Mouse (Mus musculus) hindbrain, embryonic 14.5 days (tissue): ENCODE results near the gene Abcc2. TPM values are rescaled to one million over a fixed set of nuclear protein-coding genes. Genes with fewer than 3 reads are reported as not detected.

Source experiments
- ATAC-seq: fragments of 200-750 bp; cut with Nextera tagmentation; 2 replicates; pipeline ENCODE4 v1.8.0; 2017; ENCODE audit warnings: moderate number of reproducible peaks, mild to moderate bottlenecking, moderate TSS enrichment, moderate library complexity; ENCODE audit not compliant: low FRiP score
- DNase-seq: peaks from one replicate; pipeline ENCODE4 v3.0.0-alpha.2; 2015; ENCODE audit warnings: low spot score
- H3K27ac ChIP-seq: fragments of 300-500 bp; sonication (generic); 2 replicates; pipeline ENCODE4 v1.5.1; 2014; ENCODE audit warnings: mild to moderate bottlenecking, moderate library complexity
- H3K27me3 ChIP-seq: fragments of 300-500 bp; sonication (generic); 2 replicates; pipeline ENCODE4 v1.6.1; 2014; ENCODE audit warnings: mild to moderate bottlenecking, low read length, mixed read lengths; ENCODE audit not compliant: control insufficient read depth, insufficient read depth
- H3K36me3 ChIP-seq: fragments of 300-500 bp; sonication (generic); replicated peaks from 2 replicates; pipeline ENCODE4 v1.6.1; 2014; ENCODE audit not compliant: control insufficient read depth, insufficient read depth
- H3K4me1 ChIP-seq: fragments of 300-500 bp; sonication (generic); replicated peaks from 2 replicates; pipeline ENCODE4 v1.6.1; 2014; ENCODE audit warnings: antibody characterized with exemption, low read length, mixed read lengths; ENCODE audit not compliant: control insufficient read depth, insufficient read depth
- H3K4me2 ChIP-seq: fragments of 300-500 bp; sonication (generic); replicated peaks from 2 replicates; pipeline ENCODE4 v1.6.1; 2014; ENCODE audit warnings: mild to moderate bottlenecking, moderate library complexity
- H3K4me3 ChIP-seq: fragments of 300-500 bp; sonication (generic); replicated peaks from 2 replicates; pipeline ENCODE4 v1.5.1; 2014; ENCODE audit warnings: mild to moderate bottlenecking, low read length
- H3K9ac ChIP-seq: fragments of 300-500 bp; sonication (generic); 2 replicates; pipeline ENCODE4 v1.6.1; 2014
- H3K9me3 ChIP-seq: fragments of 300-500 bp; sonication (generic); 2 replicates; pipeline ENCODE4 v1.6.1; 2016; ENCODE audit warnings: low read length; ENCODE audit not compliant: control insufficient read depth
- WGBS: fragments of 180-500 bp; shearing (Covaris S2); extraction: QIAGEN DNeasy Blood & Tissue Kit; methylation state at CpG from one replicate; pipeline ENCODE4 v1.1.7; 2014; 5-methylcytosine and 5-hydroxymethylcytosine counted together
- polyA plus RNA-seq: library from polyadenylated mRNA; unstranded; fragments of >200 nt; fragmentation: Nextera tagmentation; extraction: Ambion mirVana; gene quantifications from 2 replicates; pipeline ENCODE4 v1.2.1, GENCODE M21; 2014

Abcc2 gene
- polyA plus RNA-seq, 1 experiment from 2014 or later, result 0.07 TPM

- H3K27ac ChIP-seq, result no peak overlapping the region
- H3K36me3 ChIP-seq, result no peaks in the 10 kb centered on the region
- no peak overlapping the region for H3K9ac ChIP-seq
- 0 out of 2 replicates have a peak overlapping the region, but pooled peaks have one; percentile 24 for H3K4me2 ChIP-seq
- WGBS, result 30% methylated on average over 21 of the region's 21 CpGs
- no peaks in the 10 kb centered on the region for H3K9me3 ChIP-seq
- peak; percentile 94 for DNase-seq
- no peaks in the 10 kb centered on the region for H3K27me3 ChIP-seq
- no peak overlapping the region for H3K4me3 ChIP-seq
- no peaks in the 10 kb centered on the region for H3K4me1 ChIP-seq
- peak; percentile 57; the same call in 1 of the 2 replicates for ATAC-seq
Observed at GRCm38 (mm10) chr19:43832425-43833069, 50.6 kb downstream of the Abcc2 start.

DNA sequence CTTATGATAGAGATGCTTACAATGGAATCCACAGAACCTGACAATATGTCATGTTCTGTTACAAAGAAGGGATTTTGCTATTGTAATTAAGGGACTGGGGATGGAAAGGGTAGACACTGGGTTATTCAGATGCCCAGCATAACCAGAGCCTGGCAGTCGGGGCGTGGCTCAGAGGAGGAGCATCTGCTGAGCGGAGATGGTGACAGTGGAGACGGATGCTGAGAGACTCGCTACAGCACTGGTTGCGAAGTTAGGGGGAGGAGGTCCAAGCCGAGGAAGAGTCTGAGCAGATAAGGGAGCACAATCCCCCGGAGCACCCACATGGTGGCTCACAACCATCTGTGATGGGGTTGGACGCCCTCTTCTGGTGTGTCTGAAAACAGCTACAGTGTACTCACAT, 61.2 kb downstream of the Abcc2 start:
- H3K4me3 ChIP-seq, result no peak overlapping the region
- H3K4me2 ChIP-seq, result no peak overlapping the region
- no peak for ATAC-seq
- WGBS, result 83% methylated on average over 9 of the region's 9 CpGs
- H3K9ac ChIP-seq, result no peak overlapping the region
- DNase-seq, result no peak
- no peaks in the 10 kb centered on the region for H3K9me3 ChIP-seq
- no peaks in the 10 kb centered on the region for H3K4me1 ChIP-seq
- H3K36me3 ChIP-seq, result peaks cover 28% of the 10 kb centered on the region
- no peaks in the 10 kb centered on the region for H3K27me3 ChIP-seq
- H3K27ac ChIP-seq, result no peak overlapping the region

DNA sequence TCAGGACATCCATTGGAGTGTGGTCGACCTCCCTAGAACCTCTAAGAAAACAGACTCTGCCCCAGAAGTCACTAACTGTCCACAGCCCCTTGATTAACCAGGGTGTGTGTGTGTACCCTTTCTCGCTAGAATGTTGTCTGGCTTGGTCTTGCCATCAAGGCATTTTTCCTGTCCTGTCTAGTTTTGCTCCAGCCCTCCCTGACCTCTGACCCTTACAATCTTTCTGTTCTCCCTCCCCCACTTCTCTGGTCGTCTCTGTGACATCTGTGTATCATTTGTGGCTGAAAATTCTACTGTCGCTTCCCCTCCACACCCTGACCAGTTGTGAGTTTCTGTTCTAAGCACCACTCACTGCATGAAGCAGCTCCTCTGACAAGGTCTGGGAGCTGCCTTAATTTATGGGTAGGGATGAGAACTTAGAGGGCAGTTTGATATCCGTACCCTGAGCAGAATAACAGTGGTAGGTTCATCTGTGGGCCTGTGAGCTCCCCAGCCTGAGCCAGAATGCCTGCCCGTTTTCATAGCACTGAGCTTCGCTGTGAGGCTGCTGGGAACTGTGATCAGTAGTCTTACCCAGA, 63.4 kb downstream of the Abcc2 start:
- no peak overlapping the region for H3K4me3 ChIP-seq
- whole genome bisulfite sequencing, result 74% methylated on average over 7 of the region's 7 CpGs
- ATAC-seq (no peak), DNase-seq (no peak)
- no peaks in the 10 kb centered on the region for H3K27me3 ChIP-seq
- no peak overlapping the region for H3K9ac ChIP-seq
- no peaks in the 10 kb centered on the region for H3K9me3 ChIP-seq
- no peak overlapping the region for H3K27ac ChIP-seq
- peaks cover 48% of the 10 kb centered on the region for H3K36me3 ChIP-seq
- no peaks in the 10 kb centered on the region for H3K4me1 ChIP-seq
- no peak overlapping the region for H3K4me2 ChIP-seq

- Histone ChIP-seq H3K9ac (no peak overlapping the region), H3K9me3 (no peaks in the 10 kb centered on the region), H3K36me3 (peaks cover 62% of the 10 kb centered on the region), H3K4me1 (no peaks in the 10 kb centered on the region), H3K4me2 (no peak overlapping the region), H3K27ac (no peak overlapping the region), H3K4me3 (no peak overlapping the region), H3K27me3 (no peaks in the 10 kb centered on the region)
- ATAC-seq, result no peak
- 88% methylated on average over 15 of the region's 15 CpGs for WGBS
- DNase-seq, result no peak
Observed at GRCm38 (mm10) chr19:43847056-43847455, 65.1 kb downstream of the Abcc2 start.

GRCm38 (mm10) chr19:43847966-43848365, 66.0 kb downstream of the Abcc2 start:
- H3K4me1 ChIP-seq, result no peaks in the 10 kb centered on the region
- H3K27me3 ChIP-seq, result no peaks in the 10 kb centered on the region
- no peaks in the 10 kb centered on the region for H3K9me3 ChIP-seq
- no peak overlapping the region for H3K9ac ChIP-seq
- no peak overlapping the region for H3K4me3 ChIP-seq
- H3K4me2 ChIP-seq, result no peak overlapping the region
- ATAC-seq (no peak), DNase-seq (no peak)
- peaks cover 66% of the 10 kb centered on the region for H3K36me3 ChIP-seq
- no peak overlapping the region for H3K27ac ChIP-seq
- 95% methylated on average over 15 of the region's 15 CpGs for WGBS

- DNase-seq (no peak), ATAC-seq (no peak)
- Histone ChIP-seq H3K9me3 (no peaks in the 10 kb centered on the region), H3K27ac (no peak overlapping the region), H3K27me3 (no peaks in the 10 kb centered on the region), H3K4me1 (no peaks in the 10 kb centered on the region), H3K4me3 (no peak overlapping the region), H3K9ac (no peak overlapping the region), H3K36me3 (peaks cover 87% of the 10 kb centered on the region), H3K4me2 (no peak overlapping the region)
- 91% methylated on average over 11 of the region's 11 CpGs for WGBS
Observed at GRCm38 (mm10) chr19:43850026-43850425, 68.0 kb downstream of the Abcc2 start.

DNA sequence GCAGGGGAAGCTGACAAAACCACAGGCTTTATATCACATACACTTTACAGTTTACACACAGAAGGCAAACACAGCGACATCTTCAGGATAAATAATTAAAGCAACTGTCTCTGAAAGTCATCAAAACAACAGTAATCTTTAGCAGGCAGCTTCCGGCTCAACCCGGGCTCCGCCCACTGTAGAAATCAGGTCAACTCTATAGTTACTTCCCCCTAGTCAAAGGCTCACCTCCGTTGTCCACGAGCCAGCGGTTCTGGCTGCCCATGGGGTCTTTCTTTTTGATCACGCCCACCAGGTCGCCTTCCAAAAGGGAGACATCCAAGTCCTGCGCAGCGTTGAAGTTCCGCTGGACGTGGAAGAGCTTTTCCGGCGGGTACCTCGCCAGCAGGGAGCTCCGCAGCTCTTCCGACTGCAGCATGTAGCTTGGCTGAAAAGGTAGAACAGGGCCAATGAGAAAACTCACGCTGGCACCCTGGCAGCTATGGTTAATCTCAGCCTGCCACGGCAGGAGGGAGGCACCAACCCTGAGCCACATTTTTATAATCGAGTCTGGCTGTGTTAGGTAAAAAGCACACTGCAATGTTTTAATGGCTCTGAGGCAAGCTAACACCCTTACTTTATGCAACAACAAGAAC, 70.1 kb downstream of the Abcc2 start:
- DNase-seq (no peak), ATAC-seq (no peak)
- 81% methylated on average over 21 of the region's 21 CpGs for WGBS
- H3K4me1 ChIP-seq, result no peaks in the 10 kb centered on the region
- H3K4me3 ChIP-seq, result no peak overlapping the region
- H3K27me3 ChIP-seq, result no peaks in the 10 kb centered on the region
- H3K9me3 ChIP-seq, result no peaks in the 10 kb centered on the region
- H3K36me3 ChIP-seq, result peaks cover 78% of the 10 kb centered on the region
- no peak overlapping the region for H3K4me2 ChIP-seq
- no peak overlapping the region for H3K9ac ChIP-seq
- H3K27ac ChIP-seq, result no peak overlapping the region

DNA sequence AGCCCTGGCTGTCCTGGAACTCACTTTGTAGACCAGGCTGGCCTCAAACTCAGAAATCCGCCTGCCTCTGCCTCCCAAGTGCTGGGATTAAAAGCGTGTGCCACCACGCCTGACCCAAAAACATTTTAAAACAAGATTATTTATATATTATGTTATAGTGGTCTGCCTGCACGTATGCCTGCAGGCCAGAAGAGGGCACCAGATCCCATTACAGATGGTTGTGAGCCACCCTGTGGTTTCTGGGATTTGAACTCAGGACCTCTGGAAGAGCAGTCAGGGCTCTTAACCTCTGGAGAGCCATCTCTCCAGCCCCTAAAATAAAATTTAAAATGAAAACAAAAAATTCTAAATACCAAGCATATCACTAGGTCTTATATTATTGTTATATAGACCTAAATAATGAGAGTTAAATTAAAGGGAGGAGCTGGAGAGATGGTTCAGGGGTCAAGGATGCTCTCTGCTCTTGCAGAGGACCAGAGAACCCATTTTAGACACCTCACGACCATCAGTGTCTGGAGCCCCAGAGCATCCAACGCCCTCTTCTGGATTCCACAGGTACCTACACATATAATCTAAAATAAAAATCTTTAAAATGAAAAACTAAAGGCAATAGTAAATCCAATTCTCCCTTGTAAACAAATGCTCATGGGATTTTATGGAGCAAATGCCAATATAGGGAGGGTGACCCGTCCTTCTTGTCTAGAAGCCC, 71.0 kb downstream of the Abcc2 start:
- Histone ChIP-seq H3K4me1 (no peaks in the 10 kb centered on the region), H3K27ac (no peak overlapping the region), H3K9ac (no peak overlapping the region), H3K4me3 (no peak overlapping the region), H3K4me2 (no peak overlapping the region), H3K36me3 (peaks cover 70% of the 10 kb centered on the region), H3K9me3 (no peaks in the 10 kb centered on the region), H3K27me3 (no peaks in the 10 kb centered on the region)
- ATAC-seq, result no peak
- 77% methylated on average over 7 of the region's 7 CpGs for WGBS
- no peak for DNase-seq

GRCm38 (mm10) chr19:43857347-43857746, 75.4 kb downstream of the Abcc2 start:
- Histone ChIP-seq H3K36me3 (peaks cover 50% of the 10 kb centered on the region), H3K4me2 (no peak overlapping the region), H3K4me1 (no peaks in the 10 kb centered on the region), H3K9me3 (peaks cover 9% of the 10 kb centered on the region; the same call in 1 of the 2 replicates), H3K27ac (no peak overlapping the region), H3K9ac (no peak overlapping the region), H3K4me3 (no peak overlapping the region), H3K27me3 (no peaks in the 10 kb centered on the region)
- DNase-seq (no peak), ATAC-seq (no peak)
- WGBS, result 90% methylated on average over 6 of the region's 6 CpGs
